Mouse (Mus musculus) retina, postnatal 7 days (tissue): ENCODE data around the gene Gcn1l1.

Experiments used
- DNase-seq: peaks from one replicate; pipeline ENCODE4 v3.0.0-alpha.2; 2012; ENCODE audit warnings: low read depth, low spot score

Gcn1l1 gene

DNA sequence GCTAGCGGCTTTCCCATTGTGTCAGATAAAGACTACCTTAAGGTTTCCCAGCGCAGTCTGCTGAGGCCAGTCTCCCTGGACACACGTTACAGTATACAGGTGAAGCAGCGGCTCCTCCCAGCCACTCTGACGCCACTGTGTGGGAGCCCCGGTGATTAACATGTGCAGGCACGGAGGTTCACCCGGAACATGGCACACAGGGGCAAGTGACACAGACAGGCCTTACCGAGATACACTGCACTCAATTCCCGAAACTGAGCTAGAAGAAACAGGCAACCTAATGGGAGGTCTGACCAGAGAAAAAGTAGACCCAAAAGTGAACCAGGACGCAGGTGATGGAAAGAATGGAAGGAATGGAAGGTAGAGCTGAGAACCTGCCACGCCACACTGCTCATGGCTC is 88.7 kb downstream of the Gcn1l1 start:
- DNase-seq: no peak

DNA sequence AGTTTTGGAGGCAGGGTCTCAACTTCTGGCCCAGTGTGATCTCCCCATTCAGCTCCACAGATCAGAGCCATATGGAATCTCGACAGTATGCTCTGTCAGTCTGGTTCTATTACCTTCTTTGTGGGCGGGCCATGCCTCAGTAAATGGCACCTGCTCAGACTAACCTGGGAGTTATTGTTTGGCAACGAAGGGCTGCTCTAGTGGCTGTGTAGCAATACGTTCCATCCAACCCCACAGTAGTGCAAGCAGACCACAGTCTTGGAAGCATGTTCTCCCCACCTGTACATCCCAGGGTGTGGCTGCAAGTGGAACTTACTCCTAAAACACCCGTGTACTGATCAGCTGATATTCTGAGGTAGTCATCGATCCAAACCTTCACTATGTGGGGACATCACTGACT is 91.6 kb downstream of the Gcn1l1 start:
- DNase-seq: no peak

DNA sequence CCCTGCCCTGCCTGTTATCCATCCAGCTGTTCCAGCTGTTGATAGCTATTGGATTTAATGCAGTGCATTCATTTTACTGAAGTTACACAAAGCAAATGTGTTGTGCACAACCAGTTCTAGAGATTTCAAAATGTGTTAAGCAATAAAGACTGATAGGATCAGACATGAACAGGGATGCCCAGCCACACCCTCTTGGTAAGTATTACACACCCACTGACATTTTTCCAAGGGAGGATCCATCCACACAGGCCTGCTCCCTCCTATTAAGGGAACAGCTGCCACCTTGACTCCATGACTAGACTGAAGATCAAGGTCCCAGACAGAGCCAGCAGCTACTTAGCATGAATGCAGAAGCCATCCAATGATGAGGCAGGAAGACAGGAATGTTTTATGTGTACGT is 92.2 kb downstream of the Gcn1l1 start:
- DNase-seq: no peak

DNA sequence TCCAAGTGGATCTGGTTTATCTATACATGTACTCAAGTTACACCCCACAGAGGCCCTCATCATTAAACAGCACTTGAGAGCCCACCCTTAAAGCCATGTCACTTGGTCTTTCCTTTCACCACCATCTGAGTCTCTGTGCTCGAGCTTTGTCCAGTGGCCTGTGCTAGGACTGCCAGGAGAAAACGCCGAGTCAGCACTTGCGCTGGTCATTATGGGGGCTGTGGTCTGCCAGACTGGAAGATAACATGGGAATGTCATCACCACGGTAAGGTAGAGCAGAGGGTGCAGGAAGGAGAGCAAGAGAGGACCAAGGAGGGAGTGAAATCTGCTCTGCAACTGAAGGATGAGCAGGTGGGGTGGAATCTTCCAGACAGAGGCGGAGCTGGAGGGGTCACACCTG is 93.3 kb downstream of the Gcn1l1 start:
- DNase-seq: no peak

DNA sequence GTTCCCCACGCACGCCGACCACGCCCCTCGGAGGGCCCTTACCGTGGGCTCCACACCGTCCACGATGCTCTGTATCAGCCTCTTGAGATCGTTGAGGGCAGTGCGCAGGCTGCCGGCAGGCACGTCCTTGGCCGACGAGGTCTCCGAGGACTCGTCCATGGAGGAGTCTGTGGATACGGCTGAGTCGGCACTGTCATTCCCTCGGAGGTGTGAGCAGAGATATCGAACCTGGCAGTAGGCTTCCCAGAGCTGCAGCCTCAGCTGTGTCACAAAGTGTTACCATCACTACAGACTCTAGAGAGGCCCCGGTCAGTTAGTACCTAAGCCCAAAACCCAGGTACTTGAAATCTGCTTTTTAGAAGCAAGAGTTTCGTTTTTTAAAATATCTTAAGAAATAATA is 97.6 kb downstream of the Gcn1l1 start:
- no peak for DNase-seq

DNA sequence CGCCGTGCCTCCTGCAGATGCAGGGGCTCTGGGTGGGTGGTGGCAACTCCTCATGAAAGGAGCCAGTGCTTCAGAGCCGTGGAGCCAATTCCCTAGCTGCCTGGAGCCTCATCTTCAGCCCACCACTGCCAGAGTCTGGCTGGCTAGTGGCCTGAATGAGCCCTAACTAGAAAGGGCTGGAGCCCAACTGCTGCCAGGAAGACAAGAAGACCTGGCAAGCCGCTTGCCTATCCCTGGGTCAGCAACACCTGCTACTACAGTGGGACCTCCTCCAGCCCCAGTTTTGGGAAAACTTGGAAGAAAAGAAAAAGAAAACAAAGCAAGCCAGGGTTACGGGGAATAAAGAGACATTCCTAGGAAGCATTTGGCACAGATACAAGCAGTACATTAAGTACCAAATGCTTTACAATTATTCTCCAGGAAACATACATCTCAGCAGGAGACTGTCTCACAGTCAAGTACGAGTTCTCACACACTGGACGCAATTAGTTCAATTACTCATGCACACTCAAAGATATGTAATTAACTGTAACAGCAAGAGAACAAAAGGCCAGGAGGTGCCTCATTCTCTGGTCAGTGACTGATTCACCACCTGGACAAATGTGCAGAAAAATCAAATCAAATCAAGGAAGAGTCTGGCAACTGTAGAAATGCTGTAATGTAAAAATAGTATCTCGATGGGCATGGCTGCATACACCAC is 101.5 kb downstream of the Gcn1l1 start:
- no peak for DNase-seq

DNA sequence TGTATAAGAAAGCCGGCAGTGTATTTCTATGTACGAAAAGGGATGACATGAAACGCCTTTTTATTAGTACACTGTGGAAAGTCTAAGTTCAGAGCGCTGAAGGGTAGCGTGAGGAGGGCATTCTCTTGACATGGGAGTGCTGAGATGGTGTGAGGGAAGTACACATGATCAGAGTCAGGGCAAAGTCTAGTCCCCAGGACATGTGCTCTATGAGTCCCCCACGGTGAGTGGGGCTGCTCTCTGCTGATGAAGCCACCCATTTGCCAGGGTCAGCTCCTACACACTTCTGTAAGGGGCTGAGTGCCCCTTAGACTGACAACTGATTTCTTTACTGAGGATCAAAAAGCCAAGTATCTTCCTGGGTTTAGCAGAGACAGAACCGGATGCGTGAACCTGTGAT is 102.2 kb downstream of the Gcn1l1 start:
- DNase-seq: no peak

DNA sequence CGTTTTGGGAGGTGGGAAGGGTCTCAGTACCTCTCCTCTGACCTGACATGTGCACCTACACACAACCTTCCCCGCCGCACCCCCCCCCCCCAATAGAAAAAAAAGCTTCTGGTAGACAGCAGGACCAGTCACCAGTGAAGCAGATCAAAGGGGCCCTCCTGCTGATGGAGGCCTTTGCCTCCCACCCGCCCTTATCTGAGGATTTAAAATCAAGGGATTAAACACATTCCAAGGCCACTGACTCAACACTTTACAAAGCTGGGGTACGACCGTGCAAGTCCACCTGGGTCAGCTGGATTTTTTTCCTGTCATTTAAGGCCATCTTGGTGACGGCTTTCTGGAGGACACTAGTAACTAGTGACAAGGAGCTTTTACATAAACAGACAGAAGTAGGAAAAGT is 102.8 kb downstream of the Gcn1l1 start:
- DNase-seq: no peak

DNA sequence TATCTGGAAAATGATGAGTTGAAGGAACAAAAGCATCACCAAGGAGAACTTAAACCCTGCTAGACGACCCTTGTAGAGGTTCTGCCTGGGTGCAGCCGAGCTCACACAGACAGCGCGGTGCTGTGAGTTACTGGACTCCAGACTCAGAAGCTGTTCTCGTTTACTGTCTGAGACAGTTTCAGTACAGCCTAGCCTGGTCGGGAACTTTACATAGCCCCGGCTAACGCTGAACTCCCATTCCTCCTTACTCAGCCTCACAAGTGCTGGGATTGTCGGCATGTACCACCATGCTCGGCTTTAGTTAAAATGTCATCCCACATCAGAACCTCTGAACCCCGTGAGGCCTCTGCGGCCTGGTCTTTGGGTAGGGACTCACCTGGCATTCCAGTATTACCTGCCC is 103.9 kb downstream of the Gcn1l1 start:
- no peak for DNase-seq

DNA sequence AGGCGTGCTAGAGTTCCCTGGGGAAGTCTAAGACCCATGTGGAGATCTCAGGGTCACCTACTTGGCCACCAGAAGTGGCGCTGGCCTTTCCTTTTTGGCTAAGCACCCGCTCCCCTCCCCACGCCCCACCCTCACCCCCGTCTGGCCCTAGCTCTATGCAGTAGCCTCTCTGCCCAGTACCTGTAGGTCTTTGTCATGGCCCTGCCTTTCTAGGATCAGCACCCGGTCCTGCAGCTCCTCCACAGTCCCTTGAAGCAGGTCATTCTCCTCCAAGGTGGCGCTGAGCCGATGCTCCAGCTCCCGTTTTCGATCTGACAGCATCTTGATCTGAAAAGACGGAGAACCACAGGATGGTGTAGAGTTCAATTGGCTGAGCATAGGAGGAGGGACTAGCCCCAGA is 104.9 kb downstream of the Gcn1l1 start:
- DNase-seq: no peak

DNA sequence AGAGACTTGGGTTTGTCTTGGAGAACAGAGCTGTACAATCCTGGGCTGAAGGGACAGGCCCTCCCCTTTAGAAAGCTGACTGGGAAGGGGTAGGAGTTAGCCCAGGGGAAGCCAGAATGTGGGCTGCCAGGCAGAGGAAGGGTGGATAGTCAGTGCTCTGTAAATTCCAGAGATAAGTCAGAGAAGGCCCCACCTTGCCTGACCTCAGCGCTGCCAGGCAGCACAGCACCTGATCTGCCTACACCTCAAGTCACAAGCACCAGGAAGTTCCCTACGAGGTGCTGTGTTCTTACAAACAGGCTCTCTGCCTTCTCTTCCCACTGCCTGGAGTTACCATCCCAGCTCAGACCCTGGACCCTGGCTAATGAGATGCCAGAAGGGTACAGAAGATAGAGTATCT is 105.4 kb downstream of the Gcn1l1 start:
- DNase-seq: no peak

DNA sequence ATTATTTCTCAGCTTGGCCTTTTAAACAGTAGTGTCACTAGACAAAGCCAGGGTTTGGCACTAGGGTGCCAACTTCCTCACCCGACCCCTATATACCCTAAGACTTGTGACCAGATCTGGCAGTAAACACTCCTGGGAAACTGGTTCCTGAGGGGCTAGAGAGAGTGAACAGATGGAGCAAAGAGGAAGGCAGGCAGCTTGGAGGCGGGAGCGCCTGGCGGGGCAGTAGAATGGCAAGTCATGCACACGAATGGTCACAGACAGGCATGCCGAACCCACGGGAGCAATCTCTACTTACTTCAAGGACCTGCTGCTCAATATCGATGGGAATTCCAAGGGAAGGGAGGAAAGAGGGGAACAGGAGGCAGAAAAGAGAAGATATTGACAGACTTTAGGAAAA is 106.8 kb downstream of the Gcn1l1 start:
- no peak for DNase-seq
